Mouse (Mus musculus): ENCODE measurements around the gene Olfr462. TPM values are rescaled to one million over a fixed set of nuclear protein-coding genes. Genes with fewer than 3 reads are reported as not detected.

The Olfr462 gene
- total and polyA plus RNA-seq, 3 experiments = 0.05 TPM; not detected in 2

DNA sequence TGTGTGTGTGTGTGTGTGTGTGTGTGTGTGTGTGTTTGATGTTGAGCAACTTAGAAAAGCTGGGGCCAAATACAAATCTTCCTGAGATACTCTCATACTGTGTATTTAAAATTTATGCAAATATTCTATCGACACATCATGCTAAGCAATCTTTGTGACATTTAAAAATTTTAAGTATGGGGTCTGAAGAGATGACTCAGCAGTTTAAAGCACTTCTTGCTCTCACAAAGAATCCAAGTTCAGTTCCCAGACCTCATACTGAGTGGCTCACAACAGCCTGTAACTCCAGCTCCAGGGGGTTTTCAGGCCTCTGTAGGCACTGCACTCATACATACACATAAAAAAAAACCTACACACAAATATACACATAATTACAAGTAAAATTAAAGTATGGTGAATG is 23.9 kb upstream of the Olfr462 start:
- TF ChIP-seq TAL1 (conservative IDR thresholded peaks at IDR 0.05; ENCODE audit: low read depth, low read length) = no peak
- no peak for TF ChIP-seq CTCF (IDR thresholded peaks at IDR 0.05; ENCODE audit: low read depth, low read length)
- no peak for TF ChIP-seq POLR2AphosphoS5 (IDR thresholded peaks at IDR 0.05; ENCODE audit: insufficient replicate concordance, low read depth, low read length)
- no peak for TF ChIP-seq GATA1 (IDR thresholded peaks at IDR 0.05; ENCODE audit: borderline replicate concordance, low read length)
- no peak for TF ChIP-seq GATA2 (IDR thresholded peaks at IDR 0.05; ENCODE audit: borderline replicate concordance, low read depth, low read length)
- no peaks in the 10 kb centered on the region for H3K9me3 ChIP-seq (replicated peaks)
- H3K27me3 ChIP-seq (ENCODE audit: insufficient read depth, low read length) = no peaks in the 10 kb centered on the region
- H3K4me3 ChIP-seq (ENCODE audit: low read depth, low read length) = no peak overlapping the region
- no peak for DNase-seq (ENCODE audit: low spot score)
- no peaks in the 10 kb centered on the region for H3K36me3 ChIP-seq (replicated peaks)
- no peaks in the 10 kb centered on the region for H3K4me1 ChIP-seq (ENCODE audit: insufficient read depth, low read depth, low read length)
- no peak for ATAC-seq (ENCODE audit: extremely low read depth, insufficient number of reproducible peaks, low FRiP score, poor library complexity, severe bottlenecking)

DNA sequence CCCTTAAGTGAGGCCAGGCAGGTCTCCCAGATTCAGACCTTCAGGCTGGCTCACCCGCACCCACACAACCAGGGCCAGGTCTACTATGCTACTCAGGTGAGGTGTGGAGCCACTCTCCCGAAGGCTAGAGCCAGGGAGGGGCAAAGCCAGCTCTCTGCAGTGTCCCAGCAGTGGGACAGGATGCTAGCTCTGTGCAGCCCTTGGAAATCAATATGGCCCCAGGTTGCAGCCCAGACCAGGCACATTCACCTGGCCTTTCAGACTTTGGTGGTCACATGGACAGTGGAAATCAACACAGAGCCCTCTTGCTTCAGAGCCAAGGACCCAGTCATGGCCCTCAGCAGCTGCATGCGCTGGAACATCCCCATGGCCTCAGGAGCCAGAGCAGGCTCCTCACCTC is 12.3 kb upstream of the Olfr462 start:
- DNase-seq (ENCODE audit: low spot score) (no peak), ATAC-seq (ENCODE audit: extremely low read depth, insufficient number of reproducible peaks, low FRiP score, poor library complexity, severe bottlenecking) (no peak)
- no peaks in the 10 kb centered on the region for H3K4me1 ChIP-seq (ENCODE audit: insufficient read depth, low read depth, low read length)
- TF ChIP-seq GATA2 (IDR thresholded peaks at IDR 0.05; ENCODE audit: borderline replicate concordance, low read depth, low read length) (no peak), CTCF (IDR thresholded peaks at IDR 0.05; ENCODE audit: low read depth, low read length) (no peak), GATA1 (IDR thresholded peaks at IDR 0.05; ENCODE audit: borderline replicate concordance, low read length) (no peak)
- no peaks in the 10 kb centered on the region for H3K36me3 ChIP-seq (replicated peaks)
- H3K27me3 ChIP-seq (ENCODE audit: insufficient read depth, low read length) = peaks cover 12% of the 10 kb centered on the region
- no peak overlapping the region for H3K4me3 ChIP-seq (ENCODE audit: low read depth, low read length)
- no peaks in the 10 kb centered on the region for H3K9me3 ChIP-seq (replicated peaks)

GRCm38 (mm10) chr11:87897287-87897686 is 5.2 kb upstream of the Olfr462 start, which contains the start of gene Olfr463:
Gene Olfr463 (minus strand): TSS chr11:87897387.
- Histone ChIP-seq H3K27me3 (ENCODE audit: insufficient read depth, low read length) (peaks cover 22% of the 10 kb centered on the region), H3K9me3 (replicated peaks) (no peaks in the 10 kb centered on the region), H3K4me1 (ENCODE audit: insufficient read depth, low read depth, low read length) (no peaks in the 10 kb centered on the region), H3K36me3 (replicated peaks) (no peaks in the 10 kb centered on the region), H3K4me3 (ENCODE audit: low read depth, low read length) (no peak within 1 kb of the TSS)
- no peak for TF ChIP-seq TAL1 (conservative IDR thresholded peaks at IDR 0.05; ENCODE audit: low read depth, low read length)
- TF ChIP-seq GATA2 (IDR thresholded peaks at IDR 0.05; ENCODE audit: borderline replicate concordance, low read depth, low read length) = no peak
- no peak for TF ChIP-seq GATA1 (IDR thresholded peaks at IDR 0.05; ENCODE audit: borderline replicate concordance, low read length)
- no peak for TF ChIP-seq CTCF (IDR thresholded peaks at IDR 0.05; ENCODE audit: low read depth, low read length)
- no peak for TF ChIP-seq POLR2AphosphoS5 (IDR thresholded peaks at IDR 0.05; ENCODE audit: insufficient replicate concordance, low read depth, low read length)
- ATAC-seq (ENCODE audit: extremely low read depth, insufficient number of reproducible peaks, low FRiP score, poor library complexity, severe bottlenecking) (no peak), DNase-seq (ENCODE audit: low spot score) (no peak)

DNA sequence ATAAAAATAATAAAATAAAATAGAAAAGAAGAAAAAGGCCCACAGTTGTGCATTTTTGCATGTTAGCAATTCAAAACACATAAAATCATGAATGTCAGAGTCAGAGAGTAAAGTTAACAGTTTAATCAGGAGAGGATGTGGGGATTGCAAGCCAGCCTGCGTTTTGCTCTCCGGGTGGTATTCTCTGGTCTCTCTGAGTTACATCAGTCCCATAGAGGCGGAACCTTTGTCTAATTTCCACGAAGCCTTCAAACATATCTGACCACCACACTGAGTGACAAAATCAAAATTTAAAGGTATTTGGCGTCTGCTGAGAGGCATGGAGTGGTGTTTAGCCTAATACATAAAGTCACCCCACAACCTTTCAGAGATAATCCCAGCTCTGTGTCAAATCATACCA is 7.2 kb downstream of the Olfr462 start:
- Histone ChIP-seq H3K4me3 (ENCODE audit: low read depth, low read length) (no peak overlapping the region), H3K27me3 (ENCODE audit: insufficient read depth, low read length) (peaks cover 23% of the 10 kb centered on the region), H3K36me3 (replicated peaks) (no peaks in the 10 kb centered on the region), H3K4me1 (ENCODE audit: insufficient read depth, low read depth, low read length) (no peaks in the 10 kb centered on the region), H3K9me3 (replicated peaks) (no peaks in the 10 kb centered on the region)
- ATAC-seq (ENCODE audit: extremely low read depth, insufficient number of reproducible peaks, low FRiP score, poor library complexity, severe bottlenecking) = no peak
- no peak for DNase-seq (ENCODE audit: low spot score)
- TF ChIP-seq TAL1 (conservative IDR thresholded peaks at IDR 0.05; ENCODE audit: low read depth, low read length) (no peak), POLR2AphosphoS5 (IDR thresholded peaks at IDR 0.05; ENCODE audit: insufficient replicate concordance, low read depth, low read length) (no peak), CTCF (IDR thresholded peaks at IDR 0.05; ENCODE audit: low read depth, low read length) (no peak), GATA2 (IDR thresholded peaks at IDR 0.05; ENCODE audit: borderline replicate concordance, low read depth, low read length) (no peak)

DNA sequence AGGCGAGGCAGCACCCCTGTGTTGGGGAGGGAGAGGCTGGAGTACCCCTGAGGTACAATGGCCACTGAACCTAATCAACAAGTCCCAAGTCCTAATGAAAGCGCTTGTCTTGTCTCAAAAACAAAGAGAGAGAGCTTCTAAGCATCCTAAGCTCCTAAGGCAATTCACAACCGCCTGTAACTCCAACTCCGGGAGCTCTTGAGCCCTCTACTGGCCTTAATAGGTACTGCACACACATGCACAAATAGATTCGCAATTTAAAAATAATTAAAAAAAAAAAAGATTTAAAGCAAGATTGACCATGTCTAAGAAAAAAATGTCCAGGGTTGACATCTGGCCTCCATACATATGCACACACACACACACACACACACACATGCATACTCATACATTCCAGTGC is 8.6 kb downstream of the Olfr462 start:
- H3K9me3 ChIP-seq (replicated peaks) = no peaks in the 10 kb centered on the region
- no peak for ATAC-seq (ENCODE audit: extremely low read depth, insufficient number of reproducible peaks, low FRiP score, poor library complexity, severe bottlenecking)
- H3K4me3 ChIP-seq (ENCODE audit: low read depth, low read length) = no peak overlapping the region
- H3K36me3 ChIP-seq (replicated peaks) = no peaks in the 10 kb centered on the region
- H3K4me1 ChIP-seq (ENCODE audit: insufficient read depth, low read depth, low read length) = no peaks in the 10 kb centered on the region
- DNase-seq (ENCODE audit: low spot score) = no peak
- peaks cover 25% of the 10 kb centered on the region for H3K27me3 ChIP-seq (ENCODE audit: insufficient read depth, low read length)
- TF ChIP-seq GATA2 (IDR thresholded peaks at IDR 0.05; ENCODE audit: borderline replicate concordance, low read depth, low read length) (no peak), TAL1 (conservative IDR thresholded peaks at IDR 0.05; ENCODE audit: low read depth, low read length) (no peak), GATA1 (IDR thresholded peaks at IDR 0.05; ENCODE audit: borderline replicate concordance, low read length) (no peak), POLR2AphosphoS5 (IDR thresholded peaks at IDR 0.05; ENCODE audit: insufficient replicate concordance, low read depth, low read length) (no peak)

GRCm38 (mm10) chr11:87881714-87882113 is 10.4 kb downstream of the Olfr462 start:
- H3K4me1 ChIP-seq (ENCODE audit: insufficient read depth, low read depth, low read length) = no peaks in the 10 kb centered on the region
- DNase-seq (ENCODE audit: low spot score) (no peak), ATAC-seq (ENCODE audit: extremely low read depth, insufficient number of reproducible peaks, low FRiP score, poor library complexity, severe bottlenecking) (no peak)
- H3K4me3 ChIP-seq (ENCODE audit: low read depth, low read length) = no peak overlapping the region
- H3K9me3 ChIP-seq (replicated peaks) = no peaks in the 10 kb centered on the region
- H3K36me3 ChIP-seq (replicated peaks) = no peaks in the 10 kb centered on the region
- TF ChIP-seq GATA2 (IDR thresholded peaks at IDR 0.05; ENCODE audit: borderline replicate concordance, low read depth, low read length) = no peak
- TF ChIP-seq GATA1 (IDR thresholded peaks at IDR 0.05; ENCODE audit: borderline replicate concordance, low read length) = no peak
- TF ChIP-seq POLR2AphosphoS5 (IDR thresholded peaks at IDR 0.05; ENCODE audit: insufficient replicate concordance, low read depth, low read length) = no peak
- TF ChIP-seq CTCF (IDR thresholded peaks at IDR 0.05; ENCODE audit: low read depth, low read length) = no peak
- no peak for TF ChIP-seq TAL1 (conservative IDR thresholded peaks at IDR 0.05; ENCODE audit: low read depth, low read length)
- H3K27me3 ChIP-seq (ENCODE audit: insufficient read depth, low read length) = peaks cover 32% of the 10 kb centered on the region

GRCm38 (mm10) chr11:87879826-87880225 is 12.2 kb downstream of the Olfr462 start:
- H3K27me3 ChIP-seq (ENCODE audit: insufficient read depth, low read length) = peaks cover 33% of the 10 kb centered on the region
- TF ChIP-seq GATA2 (IDR thresholded peaks at IDR 0.05; ENCODE audit: borderline replicate concordance, low read depth, low read length) = no peak
- TF ChIP-seq POLR2AphosphoS5 (IDR thresholded peaks at IDR 0.05; ENCODE audit: insufficient replicate concordance, low read depth, low read length) = no peak
- TF ChIP-seq CTCF (IDR thresholded peaks at IDR 0.05; ENCODE audit: low read depth, low read length) = no peak
- TF ChIP-seq GATA1 (IDR thresholded peaks at IDR 0.05; ENCODE audit: borderline replicate concordance, low read length) = no peak
- no peak for TF ChIP-seq TAL1 (conservative IDR thresholded peaks at IDR 0.05; ENCODE audit: low read depth, low read length)
- H3K9me3 ChIP-seq (replicated peaks) = no peaks in the 10 kb centered on the region
- no peaks in the 10 kb centered on the region for H3K36me3 ChIP-seq (replicated peaks)
- no peak for ATAC-seq (ENCODE audit: extremely low read depth, insufficient number of reproducible peaks, low FRiP score, poor library complexity, severe bottlenecking)
- no peak for DNase-seq (ENCODE audit: low spot score)
- no peak overlapping the region for H3K4me3 ChIP-seq (ENCODE audit: low read depth, low read length)
- no peaks in the 10 kb centered on the region for H3K4me1 ChIP-seq (ENCODE audit: insufficient read depth, low read depth, low read length)

All from G1E (cell line).